Mouse (Mus musculus): ENCODE data around the gene Ddx42.

DNA sequence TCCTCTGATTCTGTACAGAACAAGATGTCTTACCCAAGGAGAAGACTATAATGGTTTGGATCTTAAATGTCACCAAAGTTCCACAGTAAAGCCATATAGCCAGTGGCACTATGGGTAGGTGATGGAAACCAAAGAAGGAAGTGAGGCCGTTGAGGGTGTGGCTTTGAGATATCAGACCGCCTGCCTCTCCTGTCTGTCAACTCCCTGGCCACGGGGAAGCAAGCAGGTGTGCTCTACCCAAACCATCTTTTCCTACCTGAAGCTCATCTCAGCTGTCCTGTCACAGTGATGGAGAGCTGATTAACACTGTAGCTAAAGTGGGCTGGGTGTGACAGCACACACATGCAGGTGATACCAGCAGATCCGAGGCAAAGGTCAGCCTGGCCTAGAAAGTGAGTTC, 18.4 kb upstream of the Ddx42 start:
- TF ChIP-seq CTCF (IDR thresholded peaks at IDR 0.05; ENCODE audit: low read depth) (no peak), EP300 (IDR thresholded peaks at IDR 0.05; ENCODE audit: low read depth) (no peak)

Measured in heart, postnatal 0 days (tissue).